Mouse (Mus musculus): Measurements from ENCODE around the gene Asf1b.

DNA sequence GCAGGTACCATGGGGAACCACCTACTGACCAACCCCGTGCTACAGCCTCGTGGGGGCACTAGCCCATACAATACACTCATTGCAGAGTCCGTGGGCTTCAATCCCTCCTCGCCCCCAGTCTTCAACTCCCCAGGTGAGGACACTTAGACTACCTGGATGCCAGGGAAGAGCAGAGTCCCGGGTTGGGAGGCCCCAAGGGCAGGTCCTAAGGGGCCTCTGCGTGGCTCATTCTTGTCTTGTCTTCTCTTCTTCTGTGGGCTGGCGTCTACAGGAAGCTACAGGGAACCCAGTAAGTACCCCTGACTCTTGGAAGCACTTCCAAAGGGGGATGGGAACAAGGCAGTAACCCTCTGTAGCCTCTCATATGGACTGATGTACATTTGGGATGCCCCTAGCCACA lies 17.7 kb upstream of the Asf1b start:
- TF ChIP-seq POLR2A (IDR thresholded peaks at IDR 0.05; ENCODE audit: low read depth, low read length) (no peak), CTCF (conservative IDR thresholded peaks at IDR 0.05; ENCODE audit: insufficient read depth, insufficient read length, low read depth, low read length) (no peak)

Measured in kidney, adult 2 months (tissue).